Mouse (Mus musculus) erythroid progenitor cell, adult 5-6 weeks (primary cell): Measurements from ENCODE around the gene Atp8a2. TPM values are rescaled to one million over a fixed set of nuclear protein-coding genes. Genes with fewer than 3 reads are reported as not detected.

Experiments used
- ATAC-seq: replicated peaks from 2 replicates; pipeline ENCODE4 v1.8.0; 2016; ENCODE audit warnings: moderate number of reproducible peaks, mild to moderate bottlenecking, moderate TSS enrichment, inconsistent platforms; ENCODE audit not compliant: poor library complexity, low FRiP score, severe bottlenecking
- total RNA-seq, 2 experiments: library from RNA; stranded (forward) in 1 of 2; stranded (reverse) in 1 of 2; fragments of 150-400 nt in 1 of 2; fragments of 186-747, 209-891 nt in 1 of 2; gene quantifications; 2 replicates each; pipeline versions ENCODE4 v1.2.3 to v1.2.4; 2015 to 2017; ENCODE audit warnings: low replicate concordance in 2 of 2

Atp8a2 gene
- total RNA-seq, 2 experiments from 2014 or later, result not detected

DNA sequence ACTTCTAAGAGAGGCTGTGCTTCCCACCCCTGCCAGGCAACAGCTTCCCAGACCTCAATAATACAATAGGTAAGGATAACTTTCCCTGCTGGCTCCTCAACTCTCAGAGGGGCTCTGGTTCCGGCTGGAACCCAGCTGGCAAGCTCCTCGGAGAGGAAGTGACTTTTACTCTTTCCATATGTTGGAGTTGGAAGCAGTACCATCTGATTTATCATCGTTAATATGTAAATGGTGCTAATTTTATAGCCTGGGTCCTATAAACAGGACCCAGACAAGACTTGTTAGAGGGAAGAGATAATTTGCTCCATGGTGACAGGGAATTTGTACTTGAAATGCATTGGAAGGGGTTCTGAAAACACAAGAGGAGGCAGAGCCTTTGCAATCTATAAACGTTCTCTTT lies 507.4 kb downstream of the Atp8a2 start:
- no peak for ATAC-seq

DNA sequence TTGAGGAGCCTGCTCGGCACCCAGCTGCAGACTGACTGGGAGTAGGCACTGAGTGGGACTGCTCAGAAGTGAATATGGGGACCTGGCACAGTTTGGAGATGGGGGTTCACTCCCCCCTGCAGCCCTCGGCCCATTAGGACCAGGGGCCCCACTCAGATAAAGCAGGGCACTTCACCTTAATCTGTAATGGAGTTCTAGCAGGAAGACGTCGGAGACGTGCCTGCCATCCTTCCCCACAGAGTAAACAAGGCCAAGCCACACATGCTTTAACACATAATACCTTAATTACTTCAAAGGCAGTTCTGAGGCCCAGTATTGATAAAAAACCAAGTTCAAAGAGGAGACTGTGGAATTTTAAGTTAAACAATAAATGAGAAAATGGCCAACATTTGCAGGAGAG lies 510.8 kb downstream of the Atp8a2 start:
- no peak for ATAC-seq

DNA sequence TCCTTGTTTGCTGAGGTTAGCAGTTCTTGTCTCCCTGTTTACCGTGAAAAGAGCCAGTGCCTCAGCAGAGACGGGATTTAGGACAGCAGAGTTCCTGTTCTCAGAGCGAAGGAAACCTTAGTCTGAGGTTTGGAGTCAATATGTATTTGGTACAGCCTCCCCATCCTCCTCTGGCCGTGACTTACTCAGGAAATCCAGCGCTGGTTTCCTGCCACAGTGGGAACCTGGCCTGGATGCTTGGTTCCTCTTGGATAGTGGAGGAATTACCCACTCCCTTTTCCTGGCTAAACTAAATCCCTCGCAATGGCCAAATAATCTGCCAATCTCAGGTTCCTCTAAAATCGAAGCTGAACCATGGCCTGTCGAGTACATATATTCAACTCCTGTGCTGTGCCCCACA lies 511.6 kb downstream of the Atp8a2 start:
- no peak for ATAC-seq

DNA sequence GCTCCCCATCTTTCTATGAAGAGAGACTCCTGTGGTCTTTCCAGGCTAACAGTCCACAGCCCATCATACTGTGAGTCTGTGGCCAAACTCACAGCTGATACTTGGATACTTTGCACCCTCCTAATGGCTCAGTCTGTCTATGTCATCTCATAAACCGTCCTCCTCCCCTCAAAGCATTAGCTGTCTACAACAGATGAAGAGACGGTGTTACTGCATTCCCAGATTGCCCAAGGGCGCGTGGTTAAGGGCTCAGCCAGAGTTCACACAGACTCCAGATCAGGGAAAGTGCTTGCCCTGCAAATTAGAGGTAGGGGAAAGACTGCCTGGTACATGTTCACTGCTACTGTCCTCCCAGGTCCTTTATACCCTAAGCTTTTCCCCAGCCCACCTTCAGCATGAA lies 515.1 kb downstream of the Atp8a2 start:
- no peak for ATAC-seq

DNA sequence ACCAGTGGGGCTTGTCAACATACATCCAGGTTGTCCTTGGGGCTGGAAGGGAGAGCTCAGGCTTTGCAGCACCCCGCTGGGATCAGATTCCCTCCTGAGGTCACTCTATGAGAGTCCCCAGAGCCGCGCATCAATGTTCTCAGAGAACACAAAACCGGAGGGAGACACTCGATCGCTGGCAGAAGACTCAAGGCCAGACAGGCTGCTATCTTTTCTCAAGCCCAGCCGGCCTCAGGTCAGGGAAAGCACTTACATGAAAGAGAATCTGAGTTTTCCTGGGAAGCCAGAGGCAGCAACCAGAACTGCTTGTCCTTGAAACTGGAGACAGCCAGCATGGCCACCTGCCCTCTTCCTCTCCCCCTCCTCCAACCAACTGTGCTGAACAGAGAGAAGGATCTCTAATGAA lies 519.4 kb downstream of the Atp8a2 start:
- no peak for ATAC-seq

DNA sequence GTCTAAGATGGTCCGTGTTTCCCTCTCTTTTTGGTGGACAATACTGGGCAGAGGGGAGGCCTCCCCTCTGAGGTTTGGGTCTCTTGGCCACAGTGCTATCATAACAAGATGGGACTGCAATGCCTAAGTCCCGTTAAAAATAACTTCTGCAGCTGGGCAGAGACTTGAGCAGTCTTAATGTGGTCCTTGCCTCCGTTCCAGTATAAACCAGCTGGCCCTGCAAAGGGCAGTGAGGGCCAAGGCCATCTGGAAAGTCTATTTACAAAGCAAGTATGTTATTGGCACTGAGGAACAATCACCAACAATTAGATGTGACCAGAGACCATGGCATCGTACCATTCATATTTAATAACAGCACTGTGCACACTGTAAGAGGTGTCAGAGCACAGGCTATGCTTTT lies 521.6 kb downstream of the Atp8a2 start:
- ATAC-seq, result no peak

DNA sequence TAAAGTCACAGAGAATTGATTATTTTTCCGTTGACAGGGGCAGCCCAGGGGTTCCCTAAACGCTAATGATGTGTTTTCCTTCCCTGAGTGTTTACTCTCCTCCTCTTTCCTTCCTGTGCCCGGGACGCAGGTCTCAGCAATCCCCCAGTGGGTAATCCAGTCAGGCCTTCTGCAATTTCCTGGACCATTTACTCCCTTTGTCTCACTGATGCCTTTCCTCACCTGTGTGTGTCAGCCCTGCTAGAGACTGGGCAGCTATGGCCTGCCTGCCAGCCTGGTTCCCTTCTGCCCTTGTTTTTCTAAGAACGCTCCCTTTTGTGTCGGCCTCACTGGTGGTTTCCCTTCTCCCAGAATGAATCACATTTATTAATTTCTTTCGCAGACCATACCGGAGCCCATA lies 522.4 kb downstream of the Atp8a2 start:
- ATAC-seq, result no peak

DNA sequence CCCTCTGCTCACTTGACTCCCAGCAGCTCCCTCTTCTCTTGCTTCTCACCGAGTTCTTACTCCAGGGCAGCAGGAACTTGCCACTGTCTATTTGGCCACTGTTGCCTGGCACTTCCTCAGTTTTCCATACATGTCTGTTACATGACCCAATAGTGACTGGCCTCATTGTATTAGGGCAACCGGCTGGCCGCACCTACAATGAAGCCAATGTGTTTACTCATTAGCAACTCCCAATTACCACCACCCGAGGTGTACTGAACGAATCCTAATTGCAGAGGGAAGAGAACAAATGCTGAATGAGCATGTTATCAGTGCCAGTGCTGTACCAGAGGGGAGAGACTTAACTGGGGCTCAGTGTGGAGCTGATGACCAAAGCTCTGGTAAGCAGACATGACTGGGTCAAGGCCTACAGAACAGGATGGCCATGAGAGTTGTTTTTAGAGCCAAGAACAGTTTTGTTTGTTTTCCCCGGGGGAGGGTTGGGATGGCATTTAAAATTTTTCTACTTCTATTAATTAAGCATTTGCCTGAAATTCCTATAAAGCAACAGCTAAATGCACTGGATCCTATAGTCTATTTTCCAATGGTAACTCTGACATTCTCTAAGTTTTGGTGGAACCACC lies 524.0 kb downstream of the Atp8a2 start:
- no peak for ATAC-seq

DNA sequence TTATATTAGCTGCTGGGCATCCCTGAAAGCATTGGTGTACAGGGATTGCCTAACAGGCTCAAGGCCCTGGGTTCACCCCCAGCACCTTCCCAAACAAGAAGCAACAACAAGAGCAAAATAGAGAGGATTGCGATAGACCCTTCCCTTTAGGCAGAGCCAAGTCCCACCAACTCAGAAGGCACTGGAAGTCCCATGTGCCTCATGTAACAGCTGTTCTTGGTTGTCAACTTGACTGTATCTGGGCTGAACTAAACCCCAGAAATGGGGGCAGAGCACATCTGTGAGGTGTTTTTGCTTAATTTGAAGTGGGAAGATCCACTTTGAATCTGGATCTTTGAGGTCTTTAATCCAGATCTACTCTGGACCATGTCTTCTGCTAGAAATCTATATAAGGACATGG lies 539.9 kb downstream of the Atp8a2 start:
- ATAC-seq, result no peak

DNA sequence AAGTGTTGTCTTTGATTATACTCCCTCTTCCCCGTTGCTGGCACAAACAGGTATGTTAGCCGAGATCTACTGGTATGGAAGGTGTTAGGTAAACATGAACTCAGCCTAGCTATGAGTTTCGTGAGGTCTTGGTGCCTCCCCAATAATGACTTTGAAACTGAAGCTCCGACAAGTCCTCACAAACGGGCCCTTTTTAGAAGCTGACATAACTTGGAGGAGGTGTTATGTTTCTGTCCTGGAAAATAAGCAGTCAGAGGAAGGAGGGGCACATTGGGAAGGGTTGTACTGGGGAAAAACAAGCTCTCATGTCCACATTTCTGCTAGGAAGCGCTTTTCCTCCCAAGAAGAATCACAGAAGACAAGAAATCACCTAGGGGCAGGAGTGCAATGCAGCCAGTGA lies 540.4 kb downstream of the Atp8a2 start:
- ATAC-seq, result no peak

DNA sequence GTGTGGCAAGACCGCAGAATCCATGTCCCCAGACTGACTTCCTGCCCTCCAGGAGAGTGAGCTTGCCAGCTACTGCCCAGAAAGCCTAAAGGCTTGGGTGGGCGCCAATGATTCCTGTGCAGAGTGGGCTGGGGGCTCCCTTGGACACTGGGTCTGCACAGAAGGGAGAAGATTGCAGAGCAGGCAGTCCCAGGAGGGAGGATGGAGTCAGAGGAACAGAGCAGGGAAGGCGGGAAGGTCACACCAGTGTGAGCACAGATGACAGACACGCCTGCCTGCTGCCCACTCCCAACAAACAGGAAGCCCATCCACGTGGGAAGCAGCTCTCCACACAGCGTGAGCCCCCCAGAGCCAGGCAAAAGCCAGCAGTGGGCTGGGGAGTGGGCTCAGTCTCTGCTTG lies 547.6 kb downstream of the Atp8a2 start:
- no peak for ATAC-seq

DNA sequence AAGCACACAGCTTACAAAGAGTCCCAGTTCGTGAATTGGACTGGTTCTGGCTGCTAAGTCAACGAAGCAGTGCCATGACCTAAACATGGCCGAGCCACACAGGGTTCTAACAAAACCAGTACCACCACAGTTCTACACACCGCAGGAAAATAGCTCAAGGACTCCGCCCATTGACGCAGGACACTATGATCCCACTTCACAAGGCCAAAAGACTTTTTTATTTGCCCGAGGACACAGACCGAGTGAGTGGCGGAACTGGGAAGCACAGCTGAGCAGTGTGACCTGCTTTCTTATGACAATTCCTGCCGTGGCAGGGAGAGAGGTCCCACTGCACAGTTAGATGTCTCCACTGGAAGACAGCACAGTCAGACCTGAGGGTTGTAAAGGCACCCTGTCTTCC lies 548.4 kb downstream of the Atp8a2 start:
- no peak for ATAC-seq

DNA sequence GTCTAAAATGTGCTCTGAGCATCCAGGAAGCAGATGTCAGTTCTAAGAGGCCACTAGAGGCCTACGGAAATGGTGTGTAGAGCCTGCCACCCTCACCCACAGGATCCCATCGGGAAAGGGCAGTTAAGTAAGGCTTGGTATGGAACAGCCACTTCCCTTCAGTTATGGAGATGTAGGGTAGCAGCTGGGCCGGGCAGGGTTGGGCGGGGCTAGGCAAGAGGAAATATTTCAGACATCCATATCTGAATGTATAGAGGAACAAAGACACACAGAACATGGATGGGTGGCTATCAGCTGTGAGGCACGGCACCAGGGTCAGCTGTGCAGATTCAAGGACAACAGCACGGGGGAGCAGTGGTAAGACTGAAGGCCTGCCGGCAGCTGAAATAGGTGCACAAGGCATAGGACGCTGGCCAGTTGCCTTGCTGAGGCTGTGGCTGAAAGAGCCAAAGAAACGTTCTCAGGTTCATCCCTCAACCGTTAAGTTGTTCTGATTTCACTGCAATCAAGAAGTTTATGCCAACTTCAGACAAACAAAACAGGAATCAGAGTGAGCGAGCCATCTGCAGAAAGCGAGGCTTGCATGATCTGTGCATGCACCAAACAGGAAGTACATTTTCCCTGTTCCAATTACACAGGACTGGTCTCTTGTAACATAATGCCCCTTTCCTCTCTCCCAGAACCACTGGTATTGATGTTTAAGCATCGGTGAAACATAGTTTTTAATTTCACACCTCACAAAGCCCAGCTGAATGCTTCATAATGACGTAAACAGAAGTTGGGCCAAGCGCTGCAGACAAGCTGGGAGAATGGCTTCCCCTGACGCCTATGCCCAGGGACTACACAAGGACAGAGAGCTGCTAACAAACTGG lies 549.9 kb downstream of the Atp8a2 start:
- ATAC-seq, result no peak

DNA sequence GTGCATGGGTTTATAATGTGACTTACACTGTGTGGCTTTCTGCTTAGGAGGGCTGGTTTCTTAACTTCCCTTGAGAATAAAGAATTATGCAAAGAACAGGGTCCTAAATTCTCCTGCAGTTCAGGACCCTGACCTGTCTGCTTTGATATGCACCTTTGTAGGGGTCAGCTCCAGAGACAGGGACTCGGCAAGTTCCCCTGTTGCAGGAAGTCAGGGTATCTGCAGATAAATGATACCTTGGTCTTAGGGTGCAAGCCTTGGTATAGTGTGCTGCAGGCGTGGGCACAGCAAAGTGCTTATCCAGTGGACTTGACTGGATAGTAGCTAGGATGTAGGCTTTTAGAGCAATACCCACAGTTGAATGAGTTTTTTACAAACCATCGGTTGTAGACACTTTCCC lies 552.1 kb downstream of the Atp8a2 start:
- no peak for ATAC-seq

DNA sequence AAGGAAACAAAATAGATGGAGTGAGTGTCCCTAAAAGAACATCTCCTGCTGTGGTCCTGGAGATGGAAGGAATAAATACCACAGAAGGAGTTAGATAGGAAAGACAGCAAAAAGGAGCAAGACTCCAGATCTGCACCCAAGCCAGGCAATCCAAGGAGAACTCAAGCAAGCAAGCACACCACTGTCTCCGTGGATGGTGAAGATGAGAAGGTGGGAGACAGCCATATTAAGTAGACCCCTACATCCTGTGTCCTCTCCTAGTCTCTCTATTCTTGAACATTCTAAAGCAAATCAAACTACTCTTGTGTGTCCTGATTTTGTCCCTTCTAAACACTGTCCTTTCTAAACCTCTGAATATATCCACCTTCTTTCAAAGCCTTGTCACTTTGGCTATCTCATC lies 552.8 kb downstream of the Atp8a2 start:
- no peak for ATAC-seq

DNA sequence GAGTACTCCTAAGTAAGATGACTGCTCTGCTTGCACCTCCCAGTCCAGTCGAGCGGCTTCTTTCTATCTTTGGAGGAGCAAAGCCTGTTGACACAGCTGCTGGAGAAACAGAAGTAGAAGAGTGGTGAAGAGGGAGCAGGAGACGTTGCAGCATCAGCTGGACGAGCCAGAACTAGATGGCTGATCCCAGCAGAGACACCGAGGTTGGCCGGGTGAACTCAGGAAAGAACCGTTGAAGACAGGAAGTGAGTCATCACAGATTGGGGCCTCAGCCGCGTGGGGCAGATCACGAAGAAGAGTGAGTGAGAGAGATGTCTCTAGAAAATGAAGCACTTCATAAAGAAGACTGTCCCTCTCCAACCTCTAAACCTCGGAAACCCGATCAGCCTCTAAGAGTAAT lies 553.4 kb downstream of the Atp8a2 start:
- ATAC-seq, result no peak

DNA sequence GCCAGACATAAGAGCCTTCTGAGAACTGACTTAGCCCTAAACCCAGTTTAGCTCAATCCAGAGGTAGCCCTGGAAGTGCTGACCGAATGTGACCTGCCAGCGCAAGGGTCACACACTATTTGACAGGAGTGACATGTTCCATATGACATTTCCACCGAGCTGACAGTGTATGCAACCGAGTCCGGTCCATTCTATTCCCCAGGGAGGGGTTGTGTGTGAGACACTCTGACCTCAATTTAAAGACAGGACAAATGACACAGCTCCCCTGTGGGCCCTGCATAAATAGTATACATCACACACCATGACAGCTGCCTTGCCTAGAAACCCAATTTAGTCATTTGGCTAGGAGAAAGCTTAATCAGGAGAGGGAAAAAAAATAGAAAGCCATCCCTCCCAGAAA lies 555.1 kb downstream of the Atp8a2 start:
- no peak for ATAC-seq

DNA sequence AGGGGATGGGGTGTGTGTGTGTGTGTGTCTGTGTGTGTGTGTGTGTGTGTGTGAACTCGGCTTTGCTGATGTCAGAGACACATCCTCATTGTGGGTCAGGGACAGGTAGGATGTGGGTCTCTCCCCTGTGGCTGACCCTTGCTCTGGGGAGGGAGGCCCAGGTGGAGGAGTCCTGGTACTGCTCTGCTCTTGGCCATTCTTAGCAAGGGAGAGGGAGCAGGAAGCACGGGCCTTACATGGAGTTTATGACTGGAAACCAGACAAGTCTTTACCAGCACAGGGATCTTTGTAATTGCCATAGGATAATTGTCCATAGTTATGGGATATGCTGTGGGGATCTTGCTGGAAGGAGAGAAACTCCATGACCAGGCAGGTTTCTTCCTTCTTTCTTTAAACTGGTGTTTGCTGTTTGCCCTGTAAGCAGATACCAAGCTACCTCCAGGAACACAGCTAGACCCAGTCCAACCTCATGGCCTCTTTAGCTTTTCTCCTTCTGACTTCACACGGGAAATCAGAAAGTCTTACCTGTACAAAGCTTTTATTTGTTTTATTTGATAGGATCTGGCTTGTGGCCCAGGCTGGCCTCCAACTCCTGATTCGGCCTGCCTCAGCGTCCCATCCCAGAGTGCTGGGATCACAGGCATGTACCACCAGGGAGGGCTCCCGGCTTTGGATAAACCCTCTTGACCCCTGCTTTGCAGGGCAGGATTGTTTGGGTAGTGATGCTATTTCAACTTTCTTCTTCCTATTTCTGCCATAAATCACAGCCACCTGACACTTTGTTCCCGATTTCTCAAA lies 557.9 kb downstream of the Atp8a2 start:
- no peak for ATAC-seq

DNA sequence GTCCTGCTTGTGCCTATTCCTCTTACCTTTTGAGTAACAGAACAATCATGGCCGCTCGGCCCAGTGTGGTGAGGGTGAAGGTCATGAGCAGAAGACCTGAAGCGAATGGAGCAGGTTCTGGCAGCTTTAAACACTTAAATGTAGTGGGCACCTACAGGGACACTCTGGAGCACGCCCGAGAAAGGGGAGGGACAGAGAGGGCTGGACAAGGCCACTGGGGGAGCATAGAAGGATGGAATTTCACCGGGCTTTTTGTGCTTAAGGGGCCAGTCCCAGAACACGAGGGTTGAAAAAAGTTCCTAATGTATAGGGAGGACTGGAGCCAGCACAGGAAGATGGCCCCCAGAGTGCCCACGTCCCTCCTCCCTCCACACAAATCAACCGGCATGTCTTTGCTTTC lies 563.0 kb downstream of the Atp8a2 start:
- no peak for ATAC-seq

DNA sequence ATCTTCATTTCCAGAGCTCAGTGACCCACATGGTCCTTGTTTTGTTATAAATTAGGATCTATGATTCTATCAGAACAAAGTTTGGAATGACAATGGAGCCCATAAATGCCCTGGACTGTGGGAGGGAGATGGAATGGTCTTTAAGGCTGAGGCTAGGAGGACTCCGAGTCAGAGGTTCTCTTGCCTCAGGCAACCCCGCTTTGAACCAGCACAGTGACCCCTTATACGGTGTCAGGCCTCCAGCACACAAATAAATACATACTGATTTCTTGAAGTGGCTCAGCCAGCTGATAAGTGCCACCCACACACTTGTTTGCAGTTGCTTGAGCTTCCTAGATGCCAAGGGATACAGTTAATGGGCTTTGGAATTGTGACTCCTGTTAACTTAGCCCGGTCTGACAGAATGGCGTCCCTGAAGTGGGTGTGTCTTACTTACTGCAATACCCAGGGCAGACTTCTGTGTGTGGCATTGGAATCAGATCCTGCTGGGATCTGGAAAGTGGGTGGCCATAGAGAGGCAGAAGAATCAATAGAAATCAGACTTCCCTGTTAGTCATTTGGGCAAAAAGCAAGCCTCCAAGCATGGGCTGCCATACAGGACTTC lies 563.6 kb downstream of the Atp8a2 start:
- no peak for ATAC-seq
